Mouse (Mus musculus) heart, postnatal 4 days (tissue): ENCODE measurements at regions not wholly inside any gene's neighbourhood (a gene's known extent, or its start where the extent isn't known, plus 50 kb on each side); places are given as distances from the start of the nearest gene placed in this dataset.

Experiments used
- DNase-seq: peaks from one replicate; pipeline ENCODE4 v3.0.0; 2021

GRCm38 (mm10) chr3:61064720-61065119 lies 62.1 kb downstream of the P2ry1 start:
- no peak for DNase-seq

DNA sequence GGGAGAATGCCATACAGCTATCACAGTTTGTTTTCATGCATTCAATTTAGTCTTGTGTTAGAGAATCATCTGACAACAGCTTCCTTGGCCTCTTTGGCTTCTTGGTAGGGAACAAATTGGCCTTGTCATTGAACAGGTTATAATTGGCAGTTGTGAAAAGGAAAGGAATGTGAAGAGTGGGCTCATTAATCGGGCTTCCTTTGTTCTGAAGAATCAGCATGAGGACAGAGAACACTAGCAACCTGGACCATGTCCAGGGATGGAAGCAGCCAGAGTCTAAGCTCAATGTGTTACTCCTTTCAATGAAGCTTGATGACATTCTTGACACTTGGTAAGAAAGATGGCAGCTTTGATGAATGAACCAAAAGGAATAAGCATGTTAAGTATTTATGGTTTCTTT lies 64.5 kb downstream of the P2ry1 start:
- DNase-seq, result no peak

DNA sequence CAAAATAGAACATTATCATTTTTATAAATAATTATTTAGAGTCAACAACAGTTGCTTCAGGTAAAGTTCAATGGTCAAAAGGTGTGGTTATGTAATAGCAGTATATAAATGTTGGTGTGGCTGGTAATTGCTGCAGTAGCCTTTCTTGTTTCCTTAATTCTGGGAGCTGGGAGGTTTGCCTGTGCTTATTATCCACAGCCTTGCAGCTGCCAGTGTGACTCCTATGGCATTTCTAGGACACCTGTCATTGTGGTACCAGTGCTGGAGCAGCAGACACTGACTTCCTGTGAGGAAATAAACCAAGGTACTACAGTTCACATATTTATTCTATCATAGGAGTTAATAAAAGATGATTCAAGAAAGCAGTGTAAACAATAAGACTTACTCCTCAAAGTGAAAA lies 65.6 kb downstream of the P2ry1 start:
- DNase-seq, result no peak

DNA sequence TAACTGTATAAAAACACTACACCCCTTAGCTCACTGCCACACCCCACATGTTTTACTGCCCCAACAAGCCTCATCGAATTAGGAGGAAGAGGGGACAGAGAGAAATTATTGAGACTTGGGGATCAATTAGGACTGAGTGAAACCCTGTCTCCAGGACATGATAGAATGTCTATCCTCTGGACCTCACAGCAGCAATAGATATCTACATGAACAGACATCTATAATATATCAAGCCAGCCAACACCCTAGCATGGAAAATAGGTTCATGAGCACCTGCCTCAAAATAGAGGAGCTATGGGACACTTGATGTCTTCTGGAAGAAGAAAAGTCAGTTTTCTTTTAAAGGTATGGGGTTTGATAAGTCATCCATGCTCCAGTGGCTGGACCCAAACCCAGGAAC lies 68.4 kb downstream of the P2ry1 start:
- DNase-seq, result no peak

GRCm38 (mm10) chr3:61072330-61072729 lies 69.7 kb downstream of the P2ry1 start:
- DNase-seq, result no peak

DNA sequence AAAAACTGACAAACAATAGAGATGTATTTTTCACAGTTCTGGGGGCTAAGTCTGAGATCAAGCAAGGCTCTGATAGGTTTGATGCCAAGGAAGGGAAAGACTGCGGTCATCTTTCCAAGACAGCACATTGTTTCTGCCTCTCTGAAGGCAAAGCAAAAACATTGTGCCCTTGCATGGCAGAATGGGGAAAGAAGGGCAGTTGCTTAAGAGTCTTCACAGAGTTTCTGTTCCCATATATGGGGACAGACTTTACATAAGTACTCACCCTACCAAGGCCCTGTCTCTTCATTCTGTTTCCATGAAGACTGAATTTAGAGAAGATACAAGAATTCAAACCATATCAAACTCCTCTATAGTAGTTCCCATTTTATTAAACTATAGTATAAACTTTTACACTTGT lies 70.5 kb downstream of the P2ry1 start:
- DNase-seq, result no peak

DNA sequence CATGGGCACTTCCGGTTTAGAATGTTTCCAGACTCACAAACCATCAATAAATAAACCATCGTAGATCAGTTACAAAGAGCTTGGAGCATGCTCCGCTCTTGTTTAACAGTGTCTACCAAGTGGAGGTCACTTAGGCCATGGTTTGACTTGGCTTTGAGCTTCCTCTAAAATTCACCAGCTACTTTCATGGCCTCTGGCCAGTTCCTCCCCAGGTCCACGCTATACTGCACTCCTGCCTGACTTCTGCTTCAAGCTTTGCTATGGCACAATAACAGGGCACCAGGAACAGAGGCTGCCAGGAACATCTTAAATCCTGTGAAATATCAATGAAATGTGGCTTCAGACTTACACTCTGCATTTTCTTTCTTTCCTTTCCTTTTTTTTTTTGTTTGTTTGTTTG lies 71.2 kb downstream of the P2ry1 start:
- DNase-seq, result no peak

GRCm38 (mm10) chr3:61075839-61076238 lies 73.2 kb downstream of the P2ry1 start:
- no peak for DNase-seq

DNA sequence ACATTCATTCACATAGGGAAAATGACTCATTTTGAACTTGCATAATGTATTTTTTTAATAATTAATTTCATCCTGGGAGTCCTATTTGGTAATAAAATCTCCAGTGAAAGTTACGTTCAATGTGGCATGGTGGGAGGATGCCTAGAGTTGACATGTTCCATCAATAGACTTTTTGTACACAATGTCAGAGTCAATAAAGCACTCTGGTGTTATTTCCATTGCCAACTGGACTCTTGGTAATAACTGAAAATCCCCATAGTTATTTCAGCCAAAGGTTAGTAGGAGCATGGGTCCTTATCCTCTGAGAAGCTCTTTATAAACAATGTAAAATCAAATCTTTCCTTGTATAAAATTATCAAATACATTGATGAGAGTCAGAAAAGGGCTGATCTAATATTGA lies 87.3 kb downstream of the P2ry1 start:
- no peak for DNase-seq

- DNase-seq, result no peak
Observed at GRCm38 (mm10) chr3:61092031-61092430, 89.4 kb downstream of the P2ry1 start.

DNA sequence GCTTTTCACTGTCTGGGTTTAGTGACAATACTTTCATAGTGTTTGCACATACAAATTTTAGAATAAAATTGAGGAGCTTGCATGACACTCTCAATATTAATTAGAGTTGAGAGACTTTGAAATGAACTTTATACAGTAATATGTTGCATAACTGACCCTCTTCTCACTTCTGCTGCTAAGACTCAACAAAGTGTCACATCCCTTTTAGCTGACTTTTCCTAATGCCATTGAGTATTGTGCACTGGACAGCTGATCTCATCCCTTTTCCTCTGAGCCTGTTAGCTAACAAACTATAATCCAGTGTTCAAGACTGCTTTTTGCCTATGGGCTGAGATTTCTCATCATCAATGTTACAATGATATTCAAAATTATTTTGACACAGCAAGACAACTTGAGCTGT lies 113.8 kb downstream of the P2ry1 start:
- no peak for DNase-seq

GRCm38 (mm10) chr3:61133096-61133495 lies 130.5 kb downstream of the P2ry1 start:
- no peak for DNase-seq

DNA sequence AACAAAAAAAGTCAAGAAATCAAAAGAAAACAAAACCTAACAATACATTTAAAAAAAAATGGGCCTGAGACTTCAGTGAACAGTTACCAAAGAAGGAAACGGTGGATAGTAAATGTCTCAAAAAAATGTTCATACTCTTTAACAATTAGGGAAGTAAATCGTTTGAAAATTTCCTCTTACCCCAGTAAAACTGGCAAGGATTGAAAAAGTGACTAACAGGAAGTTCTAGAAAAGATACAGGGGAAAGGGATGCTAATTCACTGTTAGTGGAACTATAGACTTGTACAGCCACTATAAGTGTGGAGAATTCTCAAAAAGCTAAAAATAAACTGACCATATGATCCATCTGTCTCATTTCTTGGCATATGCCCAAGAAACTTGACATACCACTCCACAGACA lies 151.5 kb downstream of the P2ry1 start:
- no peak for DNase-seq

- DNase-seq, result no peak
Observed at GRCm38 (mm10) chr3:61159811-61160210, 157.2 kb downstream of the P2ry1 start.

DNA sequence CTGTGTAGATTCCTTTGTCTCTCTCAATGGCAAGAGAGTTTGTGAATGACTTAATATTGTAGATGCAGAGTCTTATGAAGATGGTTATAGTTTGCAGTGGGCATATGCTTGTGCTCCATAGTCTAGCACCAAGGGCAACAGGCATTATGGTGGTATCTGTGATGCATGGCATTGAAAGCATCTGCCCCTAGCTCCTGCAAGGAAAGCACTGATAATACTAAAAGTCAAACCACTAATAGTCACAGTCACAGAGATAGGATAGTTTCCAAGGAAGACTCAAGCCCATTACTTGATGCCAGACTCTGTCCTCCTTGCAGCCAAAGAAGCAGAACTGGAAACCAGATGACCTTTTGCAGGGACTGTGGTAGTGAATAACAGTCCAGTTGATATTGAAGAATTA lies 158.8 kb downstream of the P2ry1 start:
- no peak for DNase-seq

DNA sequence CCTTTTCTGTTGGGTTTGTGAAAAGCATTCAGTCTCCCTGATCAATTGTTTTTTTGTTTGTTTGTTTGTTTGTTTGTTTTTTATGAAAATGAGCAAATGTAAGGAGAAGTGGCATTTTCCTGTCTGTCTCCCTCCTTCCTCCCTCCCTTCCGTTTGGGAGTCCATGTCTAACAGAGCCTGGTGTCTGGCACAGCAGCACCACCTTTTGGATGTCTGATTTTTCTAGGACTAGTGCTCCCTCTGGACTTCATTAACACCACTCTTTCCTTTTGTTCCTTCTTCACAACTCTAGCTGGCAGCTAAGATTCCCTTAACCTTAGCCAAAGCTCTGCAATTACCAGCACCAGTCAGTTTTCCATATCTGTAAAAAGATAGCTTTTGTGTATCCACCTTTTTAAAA lies 175.6 kb upstream of the Rap2b start:
- DNase-seq, result peak; percentile 26

- no peak for DNase-seq
Observed at GRCm38 (mm10) chr3:61188662-61189061, 172.8 kb upstream of the Rap2b start.

- no peak for DNase-seq
Observed at GRCm38 (mm10) chr3:61216562-61216961, 144.9 kb upstream of the Rap2b start.

DNA sequence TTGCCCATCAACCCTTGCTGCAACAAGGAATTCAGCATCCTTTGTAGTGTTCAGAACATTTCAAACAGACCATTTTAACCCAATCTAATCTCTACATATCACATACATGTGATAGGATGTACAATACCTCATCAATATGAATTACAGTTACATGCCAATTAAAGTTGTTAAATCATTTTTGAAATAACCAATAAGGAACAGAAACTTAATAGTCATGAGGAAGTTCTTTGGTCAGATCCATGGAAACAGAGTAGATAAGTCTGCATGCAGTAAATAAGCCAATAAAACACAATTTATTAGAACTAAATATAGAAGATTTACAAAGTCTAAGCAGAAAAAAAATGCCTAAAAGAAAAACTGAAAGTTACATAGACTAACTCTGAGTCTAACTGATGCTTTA lies 136.9 kb upstream of the Rap2b start:
- no peak for DNase-seq

- no peak for DNase-seq
Observed at GRCm38 (mm10) chr3:61225054-61225453, 136.4 kb upstream of the Rap2b start.

GRCm38 (mm10) chr3:61241380-61241779 lies 120.1 kb upstream of the Rap2b start:
- DNase-seq, result no peak

- DNase-seq, result peak; percentile 41
Observed at GRCm38 (mm10) chr3:61243876-61244527, 117.4 kb upstream of the Rap2b start.

DNA sequence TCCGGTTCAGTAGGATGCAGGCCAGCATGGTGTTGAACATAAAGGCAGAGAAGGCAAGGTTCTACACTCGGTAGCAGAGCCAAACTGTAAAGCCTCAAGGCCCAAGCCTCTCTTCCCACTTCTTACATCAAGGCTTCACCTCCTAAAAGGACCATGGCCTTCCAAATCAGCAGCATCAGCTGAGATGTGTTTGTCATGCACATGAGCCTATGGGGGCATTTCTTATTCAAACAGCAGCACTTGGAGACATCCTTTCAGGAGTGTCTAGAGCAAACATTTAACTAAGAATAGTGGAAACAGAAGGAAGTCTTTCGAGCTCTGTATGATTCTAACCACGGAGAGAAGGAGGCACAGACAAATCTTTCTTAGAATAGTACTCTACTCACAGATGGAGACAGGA lies 115.0 kb upstream of the Rap2b start:
- DNase-seq, result no peak

DNA sequence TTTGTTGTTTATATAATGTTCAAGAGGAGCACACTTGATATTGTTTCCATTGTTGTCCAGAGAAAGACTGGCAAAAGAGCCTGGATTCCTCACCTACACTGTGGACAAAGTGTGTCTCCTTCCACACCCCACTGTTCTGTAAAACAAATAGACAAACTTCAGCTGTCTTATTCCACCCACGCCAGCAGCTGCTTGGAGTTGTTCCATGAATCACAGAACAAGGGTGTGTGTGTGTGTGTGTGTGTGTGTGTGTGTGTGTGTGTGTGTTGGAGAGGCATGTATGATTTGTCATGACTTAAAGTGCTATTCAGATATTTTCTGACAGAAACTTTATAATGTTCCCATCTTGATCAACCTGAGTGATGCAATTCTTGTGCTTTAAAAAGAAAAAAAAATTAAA lies 114.1 kb upstream of the Rap2b start:
- peak; percentile 55 for DNase-seq

- no peak for DNase-seq
Observed at GRCm38 (mm10) chr3:61255232-61255631, 106.2 kb upstream of the Rap2b start.
